Mouse (Mus musculus) C2C12 (cell line): ENCODE data around the gene Itgb5.

Source experiments
- CEBPB ChIP-seq: IDR thresholded peaks from one replicate; pipeline ENCODE4 v1.6.1; 2011; ENCODE audit warnings: low read depth, mild to moderate bottlenecking, control low read depth, moderate library complexity
- CTCF ChIP-seq: IDR thresholded peaks from one replicate; pipeline ENCODE4 v1.5.1; 2011; ENCODE audit not compliant: control insufficient read depth, insufficient read depth, insufficient read length
- FOSL1 ChIP-seq: IDR thresholded peaks from one replicate; pipeline ENCODE4 v1.8.0; 2011; ENCODE audit warnings: mild to moderate bottlenecking, low read length; ENCODE audit not compliant: poor library complexity, insufficient read depth, severe bottlenecking
- MAX ChIP-seq: IDR thresholded peaks from one replicate; pipeline ENCODE4 v1.6.1; 2011; ENCODE audit warnings: mild to moderate bottlenecking, control low read depth
- USF1 ChIP-seq: IDR thresholded peaks from one replicate; pipeline ENCODE4 v1.6.1; 2011; ENCODE audit warnings: low read depth, mild to moderate bottlenecking, control low read depth, moderate library complexity

DNA sequence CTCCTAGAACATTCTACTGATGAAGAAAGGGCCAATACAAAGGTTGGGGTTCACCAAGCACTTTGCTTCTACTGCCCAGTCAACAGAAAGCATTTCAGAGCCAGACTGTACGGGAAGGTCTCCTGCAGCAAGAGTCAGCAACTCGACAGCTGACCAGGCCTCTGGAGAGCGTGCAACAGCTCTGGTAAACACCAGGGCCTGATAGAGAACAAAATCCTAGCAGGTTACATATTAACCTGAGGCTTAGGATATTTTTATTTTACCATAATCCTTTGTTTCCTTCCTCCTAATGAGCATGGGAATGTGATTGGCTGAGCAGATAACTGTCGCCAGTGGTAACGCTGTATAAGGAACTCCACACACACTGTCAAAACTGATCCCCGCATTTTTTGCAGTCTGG, 134.0 kb downstream of the Itgb5 start:
- TF ChIP-seq CTCF: no peak
- TF ChIP-seq USF1: no peak
- TF ChIP-seq FOSL1: no peak
- TF ChIP-seq CEBPB: no peak
- no peak for TF ChIP-seq MAX
